Mouse (Mus musculus): ENCODE measurements at regions not wholly inside any gene's neighbourhood (a gene's known extent, or its start where the extent isn't known, plus 50 kb on each side); places are given as distances from the start of the nearest gene placed in this dataset.

- no peaks in the 10 kb centered on the region for H3K27me3 ChIP-seq
- H3K9me3 ChIP-seq = no peaks in the 10 kb centered on the region
- 74% methylated on average over 4 of the region's 4 CpGs for WGBS
- no peak overlapping the region for H3K27ac ChIP-seq
- H3K9ac ChIP-seq (replicated peaks) = no peak overlapping the region
- no peaks in the 10 kb centered on the region for H3K36me3 ChIP-seq
- H3K4me2 ChIP-seq (replicated peaks) = no peak overlapping the region
- no peak for ATAC-seq
- H3K4me1 ChIP-seq (replicated peaks) = no peaks in the 10 kb centered on the region
- H3K4me3 ChIP-seq (replicated peaks) = no peak overlapping the region
Measured at GRCm38 (mm10) chr13:16320392-16320791, 308.7 kb downstream of the Inhba start.

GRCm38 (mm10) chr13:16325661-16326060 lies 314.0 kb downstream of the Inhba start:
- no peak overlapping the region for H3K9ac ChIP-seq (replicated peaks)
- H3K4me3 ChIP-seq (replicated peaks) = no peak overlapping the region
- no peaks in the 10 kb centered on the region for H3K36me3 ChIP-seq
- H3K27ac ChIP-seq = no peak overlapping the region
- no peak overlapping the region for H3K4me2 ChIP-seq (replicated peaks)
- no peaks in the 10 kb centered on the region for H3K27me3 ChIP-seq
- WGBS = 89% methylated on average over 2 of the region's 2 CpGs
- H3K4me1 ChIP-seq (replicated peaks) = no peaks in the 10 kb centered on the region
- no peak for ATAC-seq
- H3K9me3 ChIP-seq = no peaks in the 10 kb centered on the region

GRCm38 (mm10) chr13:16341727-16342126 lies 330.1 kb downstream of the Inhba start:
- Histone ChIP-seq H3K4me3 (replicated peaks) (no peak overlapping the region), H3K36me3 (no peaks in the 10 kb centered on the region), H3K4me2 (replicated peaks) (no peak overlapping the region), H3K27me3 (no peaks in the 10 kb centered on the region), H3K27ac (no peak overlapping the region), H3K9ac (replicated peaks) (no peak overlapping the region), H3K9me3 (no peaks in the 10 kb centered on the region), H3K4me1 (replicated peaks) (no peaks in the 10 kb centered on the region)
- ATAC-seq = no peak
- WGBS = 84% methylated on average over 1 of the region's 1 CpGs

GRCm38 (mm10) chr13:16342171-16342570 lies 330.5 kb downstream of the Inhba start:
- Histone ChIP-seq H3K36me3 (no peaks in the 10 kb centered on the region), H3K27ac (no peak overlapping the region), H3K4me1 (replicated peaks) (no peaks in the 10 kb centered on the region), H3K9ac (replicated peaks) (no peak overlapping the region), H3K4me3 (replicated peaks) (no peak overlapping the region), H3K4me2 (replicated peaks) (no peak overlapping the region), H3K27me3 (no peaks in the 10 kb centered on the region), H3K9me3 (no peaks in the 10 kb centered on the region)
- WGBS = 91% methylated on average over 4 of the region's 4 CpGs
- no peak for ATAC-seq

- WGBS = 92% methylated on average over 4 of the region's 4 CpGs
- Histone ChIP-seq H3K4me1 (replicated peaks) (no peaks in the 10 kb centered on the region), H3K36me3 (no peaks in the 10 kb centered on the region), H3K9ac (replicated peaks) (no peak overlapping the region), H3K27me3 (no peaks in the 10 kb centered on the region), H3K27ac (no peak overlapping the region), H3K9me3 (no peaks in the 10 kb centered on the region), H3K4me3 (replicated peaks) (no peak overlapping the region), H3K4me2 (replicated peaks) (no peak overlapping the region)
- no peak for ATAC-seq
Measured at GRCm38 (mm10) chr13:16343280-16343945, 331.8 kb downstream of the Inhba start.

- Histone ChIP-seq H3K9me3 (no peaks in the 10 kb centered on the region), H3K36me3 (no peaks in the 10 kb centered on the region), H3K9ac (replicated peaks) (no peak overlapping the region), H3K27me3 (no peaks in the 10 kb centered on the region), H3K4me3 (replicated peaks) (no peak overlapping the region), H3K4me1 (replicated peaks) (no peaks in the 10 kb centered on the region), H3K27ac (no peak overlapping the region), H3K4me2 (replicated peaks) (no peak overlapping the region)
- no peak for ATAC-seq
- 42% methylated on average over 1 of the region's 1 CpGs for WGBS
Measured at GRCm38 (mm10) chr13:16349353-16349752, 337.7 kb downstream of the Inhba start.

GRCm38 (mm10) chr13:16350061-16350460 lies 338.4 kb downstream of the Inhba start:
- Histone ChIP-seq H3K9me3 (no peaks in the 10 kb centered on the region), H3K27me3 (no peaks in the 10 kb centered on the region), H3K4me2 (replicated peaks) (no peak overlapping the region), H3K9ac (replicated peaks) (no peak overlapping the region), H3K4me3 (replicated peaks) (no peak overlapping the region), H3K27ac (no peak overlapping the region), H3K36me3 (no peaks in the 10 kb centered on the region), H3K4me1 (replicated peaks) (no peaks in the 10 kb centered on the region)
- WGBS = 91% methylated on average over 3 of the region's 3 CpGs
- no peak for ATAC-seq

- H3K4me2 ChIP-seq (replicated peaks) = no peak overlapping the region
- no peak overlapping the region for H3K9ac ChIP-seq (replicated peaks)
- ATAC-seq = no peak
- 85% methylated on average over 1 of the region's 1 CpGs for WGBS
- H3K36me3 ChIP-seq = no peaks in the 10 kb centered on the region
- H3K27ac ChIP-seq = no peak overlapping the region
- H3K4me3 ChIP-seq (replicated peaks) = no peak overlapping the region
- no peaks in the 10 kb centered on the region for H3K27me3 ChIP-seq
- H3K4me1 ChIP-seq (replicated peaks) = no peaks in the 10 kb centered on the region
- no peaks in the 10 kb centered on the region for H3K9me3 ChIP-seq
Measured at GRCm38 (mm10) chr13:16355316-16355715, 343.7 kb downstream of the Inhba start.

GRCm38 (mm10) chr13:16379492-16379891 lies 367.8 kb downstream of the Inhba start:
- WGBS = 93% methylated on average over 5 of the region's 5 CpGs
- H3K4me1 ChIP-seq (replicated peaks) = no peaks in the 10 kb centered on the region

GRCm38 (mm10) chr13:16379949-16380348 lies 368.3 kb downstream of the Inhba start:
- 96% methylated on average over 2 of the region's 2 CpGs for WGBS
- Histone ChIP-seq H3K27me3 (no peaks in the 10 kb centered on the region), H3K4me1 (replicated peaks) (no peaks in the 10 kb centered on the region), H3K4me3 (replicated peaks) (no peak overlapping the region), H3K36me3 (no peaks in the 10 kb centered on the region), H3K27ac (no peak overlapping the region), H3K9ac (replicated peaks) (no peak overlapping the region), H3K4me2 (replicated peaks) (no peak overlapping the region), H3K9me3 (no peaks in the 10 kb centered on the region)
- no peak for ATAC-seq

More at GRCm38 (mm10) chr13:16379492-16379891, 367.8 kb downstream of the Inhba start:
- Histone ChIP-seq H3K9ac (replicated peaks) (no peak overlapping the region), H3K4me3 (replicated peaks) (no peak overlapping the region), H3K9me3 (no peaks in the 10 kb centered on the region), H3K27me3 (no peaks in the 10 kb centered on the region), H3K4me2 (replicated peaks) (no peak overlapping the region), H3K27ac (no peak overlapping the region), H3K36me3 (no peaks in the 10 kb centered on the region)
- no peak for ATAC-seq

- Histone ChIP-seq H3K36me3 (no peaks in the 10 kb centered on the region), H3K9ac (replicated peaks) (no peak overlapping the region), H3K4me3 (replicated peaks) (no peak overlapping the region), H3K4me1 (replicated peaks) (no peaks in the 10 kb centered on the region), H3K27me3 (no peaks in the 10 kb centered on the region), H3K4me2 (replicated peaks) (no peak overlapping the region), H3K9me3 (no peaks in the 10 kb centered on the region), H3K27ac (no peak overlapping the region)
- ATAC-seq = no peak
- WGBS = 87% methylated on average over 5 of the region's 5 CpGs
Measured at GRCm38 (mm10) chr13:16382936-16383511, 371.4 kb downstream of the Inhba start.

GRCm38 (mm10) chr13:16416356-16417019 lies 404.8 kb downstream of the Inhba start:
- WGBS = 50% methylated on average over 2 of the region's 2 CpGs
- H3K9me3 ChIP-seq = no peaks in the 10 kb centered on the region
- no peak overlapping the region for H3K27ac ChIP-seq

More at GRCm38 (mm10) chr13:16416356-16417019, 404.8 kb downstream of the Inhba start:
- ATAC-seq = no peak
- Histone ChIP-seq H3K36me3 (no peaks in the 10 kb centered on the region), H3K4me3 (replicated peaks) (no peak overlapping the region), H3K4me1 (replicated peaks) (no peaks in the 10 kb centered on the region), H3K4me2 (replicated peaks) (no peak overlapping the region), H3K27me3 (no peaks in the 10 kb centered on the region), H3K9ac (replicated peaks) (no peak overlapping the region)

Data from midbrain, embryonic 13.5 days (tissue).